Mouse (Mus musculus) mature B cell (primary cell): ENCODE measurements around the gene Tex26.

Source experiments
- in situ Hi-C: fragments of 300-500 bp; cut with MboI; formaldehyde crosslinking; loops from 2 replicates; pipeline ENCODE4 v1.14.3; 2019

Gene Tex26

DNA sequence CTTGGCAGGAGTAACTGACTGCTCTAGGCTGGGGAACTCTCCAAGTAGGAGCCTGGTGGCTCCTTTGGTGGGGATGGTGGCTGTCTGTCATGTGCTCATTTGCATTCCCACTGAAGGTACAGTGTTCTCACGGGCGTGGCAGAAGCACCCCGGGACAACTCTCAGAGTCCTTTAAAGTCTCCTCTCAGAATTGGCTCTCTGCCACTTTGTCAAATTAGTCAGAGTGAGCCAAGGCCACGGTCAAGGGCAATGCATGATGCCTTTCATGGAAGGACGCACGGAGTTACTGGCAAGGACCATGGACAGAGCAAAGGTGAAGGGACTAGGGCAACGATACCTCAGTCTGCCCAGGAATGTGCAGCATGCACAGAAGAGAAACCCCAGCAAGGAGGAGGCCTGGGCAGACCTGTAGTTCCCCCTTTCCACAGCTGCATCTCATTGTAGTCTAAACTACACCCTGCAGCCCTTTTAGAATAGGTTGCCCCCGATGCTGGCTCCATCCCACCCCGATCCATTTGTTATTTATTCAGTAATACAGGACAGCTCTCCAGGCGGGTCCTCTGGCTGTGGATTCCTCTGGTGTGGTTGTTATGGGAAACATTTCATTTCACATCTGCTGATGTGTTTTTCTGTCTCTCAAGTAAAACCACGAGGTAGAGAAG is 49.0 kb downstream of the Tex26 start:
- in situ Hi-C loops = no loop called here

DNA sequence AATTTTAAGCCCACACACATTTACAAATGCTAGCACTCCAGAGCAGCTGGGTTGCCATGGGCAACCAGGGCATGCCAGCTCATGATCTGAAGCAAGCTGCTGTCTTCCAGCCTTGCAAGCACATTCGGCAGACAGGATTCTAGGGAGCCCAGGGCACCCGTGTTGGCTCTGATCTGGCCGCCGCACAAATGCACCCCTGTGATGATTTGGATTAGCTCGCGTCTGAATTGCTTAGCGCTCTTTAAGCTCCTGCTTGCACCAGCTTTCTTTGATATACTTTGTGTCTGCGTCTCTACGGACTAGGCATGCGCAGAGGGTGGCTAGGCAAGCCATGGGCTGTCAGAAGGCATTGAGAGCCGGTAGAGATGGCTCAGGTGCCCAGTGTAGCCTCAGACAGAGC is 49.7 kb downstream of the Tex26 start:
- in situ Hi-C loops = no loop called here

DNA sequence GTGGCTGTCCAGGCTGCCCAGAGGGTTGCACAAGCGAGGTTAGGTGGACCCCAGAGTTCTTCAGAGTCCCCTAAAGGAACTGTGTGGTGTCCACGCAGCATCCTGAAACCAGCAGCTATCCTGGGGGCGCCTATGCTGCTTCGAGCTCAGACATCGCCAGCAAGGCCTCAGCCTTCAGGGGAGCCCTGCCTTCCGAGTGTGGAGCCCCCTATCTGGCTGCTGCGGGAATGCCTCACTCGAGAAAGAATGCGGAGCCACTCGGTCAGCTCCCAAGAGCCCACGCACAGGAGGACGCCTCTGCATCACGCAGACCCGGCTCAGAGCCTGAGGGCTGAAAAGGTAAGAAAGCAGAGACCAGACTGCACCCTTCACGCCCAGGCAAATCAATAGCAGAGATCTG is 50.8 kb downstream of the Tex26 start:
- in situ Hi-C loops = no loop called here

DNA sequence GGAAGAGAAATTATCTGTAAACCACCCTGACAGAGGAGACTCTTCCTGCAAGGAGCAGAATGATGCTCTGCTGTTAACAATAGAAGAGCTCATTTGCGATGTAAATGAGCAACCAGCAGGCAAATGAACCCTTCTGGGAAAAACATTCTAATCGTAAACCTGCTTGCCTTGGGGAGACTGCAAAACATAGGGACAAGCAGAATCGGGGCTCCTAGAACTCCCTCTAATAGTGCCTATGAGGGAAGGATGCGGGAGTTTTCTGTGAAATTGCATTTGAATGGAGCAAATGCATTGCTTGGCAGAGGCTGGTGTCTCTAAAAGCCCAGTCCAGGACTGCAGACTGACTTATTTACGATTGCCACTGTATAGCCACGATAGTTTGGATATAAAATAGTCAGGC is 56.2 kb downstream of the Tex26 start:
- in situ Hi-C loops = no loop called here

DNA sequence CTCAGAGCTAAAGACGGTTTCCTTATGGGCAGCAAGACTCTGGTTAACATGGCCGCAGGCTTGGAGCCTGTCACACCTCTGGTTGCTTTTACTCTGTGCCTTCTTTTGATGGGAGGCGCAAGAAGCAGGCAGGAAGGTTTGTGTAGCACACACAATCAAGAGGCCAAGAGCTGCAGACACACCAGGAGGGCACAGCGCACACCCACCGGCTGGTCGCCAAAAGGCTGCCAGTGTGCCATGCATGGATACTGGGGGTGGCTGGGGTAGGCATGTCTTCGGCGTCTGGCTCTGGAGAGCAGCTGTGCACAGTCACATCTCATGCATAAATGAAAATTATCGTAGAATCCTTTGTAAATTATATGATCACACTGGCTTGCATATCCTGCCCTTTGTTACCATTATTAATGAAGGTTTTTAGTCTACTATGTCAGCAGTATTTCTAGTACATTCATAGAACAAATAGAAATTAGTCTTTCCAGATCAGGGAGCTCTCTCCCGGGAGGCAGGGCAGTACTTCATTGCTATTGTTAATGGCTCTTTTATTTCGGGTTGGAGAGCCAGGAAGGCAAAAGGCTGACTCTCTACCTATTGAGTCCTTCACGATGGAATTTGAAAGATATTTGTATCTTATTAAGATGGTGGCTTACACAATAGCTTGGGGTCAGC is 57.1 kb downstream of the Tex26 start:
- in situ Hi-C loops = no loop called here

DNA sequence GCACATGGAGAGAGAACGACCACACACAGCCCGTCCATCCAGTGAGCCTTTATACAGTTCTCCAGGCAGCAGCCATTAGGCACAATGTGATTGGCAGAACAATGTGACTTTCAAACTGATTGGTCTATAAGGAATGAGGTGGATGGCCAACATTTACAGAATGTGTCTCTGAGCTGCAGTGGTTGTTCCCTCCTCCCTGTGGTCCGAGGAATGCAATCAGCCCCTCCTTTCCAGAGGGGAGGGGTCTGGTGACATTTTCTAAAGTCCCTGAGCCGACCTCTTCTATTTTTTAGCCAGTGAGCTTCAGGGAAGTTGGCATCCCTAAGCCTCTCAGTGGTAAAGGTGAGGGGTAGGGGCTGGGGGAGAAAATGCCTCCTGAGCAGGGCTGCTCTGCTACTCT is 60.5 kb downstream of the Tex26 start:
- in situ Hi-C loops = no loop called here

DNA sequence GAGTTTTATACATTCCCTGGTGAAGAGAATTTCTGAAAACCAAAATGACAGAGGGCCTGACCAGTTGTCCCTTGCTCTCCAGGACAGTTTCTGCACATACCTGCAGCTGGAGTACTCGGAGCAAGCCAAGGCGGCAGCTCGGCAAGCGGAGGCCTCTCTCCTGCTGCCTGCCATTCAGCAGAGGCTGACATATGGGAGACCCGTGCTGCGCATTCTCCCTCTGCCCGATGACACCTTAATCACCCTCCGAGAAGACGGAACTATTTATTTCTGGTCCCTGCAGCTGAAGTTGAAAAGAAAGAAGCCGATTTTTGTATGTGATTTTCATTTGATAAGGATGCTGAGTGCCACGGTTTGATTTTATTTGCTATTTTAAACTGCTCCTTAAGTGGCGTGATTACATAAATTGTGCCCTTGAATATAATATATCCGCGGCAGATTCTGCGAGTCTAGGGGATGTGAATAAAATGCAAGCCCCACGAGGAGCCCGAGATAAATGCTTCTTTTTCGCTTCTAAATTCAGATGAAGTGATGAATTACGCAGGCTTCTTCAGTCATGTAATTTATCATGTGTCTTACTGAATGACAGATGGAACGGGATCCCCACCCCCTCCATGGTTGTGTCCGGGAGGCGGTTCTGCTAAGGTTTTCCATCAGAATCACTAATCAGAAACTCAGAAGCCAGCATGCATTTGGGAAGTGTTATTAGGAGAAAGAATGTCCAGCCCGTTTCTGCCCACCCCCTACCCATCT is 64.1 kb downstream of the Tex26 start:
- in situ Hi-C loops = no loop called here

DNA sequence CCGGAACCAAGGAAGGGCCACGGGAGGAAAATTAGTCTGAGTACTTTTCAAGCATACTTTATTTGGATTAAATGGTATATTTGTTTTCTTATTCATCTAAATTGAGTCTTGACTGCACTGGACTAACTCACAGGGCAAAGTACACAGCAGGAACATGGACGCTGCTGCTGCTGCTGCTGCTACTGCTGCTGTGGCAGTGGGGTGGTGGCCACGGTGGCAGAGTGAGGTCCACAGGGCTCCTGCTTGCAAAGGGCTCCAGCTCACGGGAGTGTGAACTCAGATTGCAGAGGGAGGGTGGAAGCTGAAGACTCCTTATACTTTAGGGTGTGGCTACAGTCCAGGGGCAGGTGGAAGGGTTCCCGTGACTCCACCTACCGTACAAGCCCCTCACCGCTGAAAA is 65.5 kb downstream of the Tex26 start:
- in situ Hi-C loops = no loop called here

DNA sequence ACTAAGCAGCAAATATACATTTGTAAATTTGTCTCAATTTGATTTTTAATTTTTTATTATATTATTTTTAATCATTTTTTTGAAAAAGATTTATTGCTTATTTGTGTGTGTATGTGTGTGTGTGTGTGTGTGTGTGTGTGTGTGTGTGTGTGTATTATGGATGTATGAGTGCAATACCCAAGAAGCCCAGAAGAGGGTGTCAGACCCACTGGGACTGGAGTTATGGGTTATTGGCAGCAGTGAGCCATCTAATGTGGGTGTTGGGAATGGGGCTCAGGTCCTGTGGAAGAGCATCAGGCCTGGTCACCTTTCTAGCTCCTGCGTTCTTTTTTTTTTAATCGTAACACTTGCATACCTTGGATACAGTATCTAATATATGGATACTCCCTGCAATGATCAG is 66.6 kb downstream of the Tex26 start:
- in situ Hi-C loops = no loop called here

DNA sequence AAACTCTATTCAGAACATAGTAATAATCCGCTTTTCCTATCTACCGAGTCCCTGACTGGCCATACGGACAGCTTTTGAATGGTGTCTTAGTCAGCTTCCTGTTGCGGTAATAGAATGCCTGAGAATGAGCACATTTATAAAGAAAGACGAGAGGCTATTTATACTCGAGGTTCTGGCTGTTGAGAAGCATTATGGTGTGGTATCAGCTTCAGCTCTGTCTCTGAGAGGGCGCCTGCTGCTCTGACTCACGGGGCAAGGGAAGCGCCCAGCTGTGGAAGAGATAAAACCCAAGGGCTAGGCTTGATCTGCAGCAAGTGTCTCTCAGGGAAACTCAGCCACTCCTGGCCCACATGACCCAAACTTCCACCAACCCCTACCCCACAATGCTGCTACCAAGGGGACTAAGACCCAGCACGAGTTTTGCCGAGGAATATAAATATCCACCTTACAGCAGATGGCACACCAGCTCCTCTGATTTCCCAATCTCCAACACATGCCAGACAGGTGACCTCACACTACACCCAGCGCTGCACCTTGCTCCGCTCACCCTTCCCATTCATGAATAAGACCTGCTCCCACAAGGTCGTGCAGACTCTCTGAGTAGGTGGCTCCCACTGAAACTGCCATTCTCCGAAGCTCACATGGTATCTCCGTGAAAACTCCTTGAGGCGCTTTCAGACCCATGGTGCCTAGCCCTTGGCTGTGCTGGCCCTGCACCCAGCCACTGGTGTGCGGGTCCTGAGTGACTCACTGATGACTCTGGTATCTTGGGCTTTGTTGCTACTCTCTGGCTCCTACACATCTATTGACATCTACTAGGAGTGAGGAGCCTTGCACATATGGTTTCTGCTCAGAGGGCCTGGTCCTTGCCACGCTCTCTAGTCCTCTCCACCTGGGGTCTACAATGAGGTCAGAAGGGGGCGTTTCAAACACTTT is 68.9 kb downstream of the Tex26 start:
- in situ Hi-C loops = no loop called here

DNA sequence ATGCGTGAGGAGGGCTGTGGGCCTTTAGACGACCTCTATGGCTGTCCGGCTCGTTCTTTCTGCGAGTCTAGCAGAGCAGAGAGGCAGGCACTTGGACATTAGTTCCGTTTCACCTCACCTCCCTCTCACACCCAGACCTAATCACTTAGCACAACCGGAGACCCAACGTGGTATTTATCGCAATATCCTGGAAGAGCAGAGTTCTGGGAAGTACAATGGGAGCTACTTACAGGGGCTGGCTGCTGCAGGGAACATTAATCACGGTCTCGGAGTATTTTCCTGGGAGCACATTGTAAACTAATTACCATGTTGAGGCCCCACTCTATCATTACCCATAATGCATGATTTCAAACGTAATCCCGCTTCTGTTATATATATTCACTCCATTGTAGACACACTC is 70.9 kb downstream of the Tex26 start:
- in situ Hi-C loops = no loop called here

DNA sequence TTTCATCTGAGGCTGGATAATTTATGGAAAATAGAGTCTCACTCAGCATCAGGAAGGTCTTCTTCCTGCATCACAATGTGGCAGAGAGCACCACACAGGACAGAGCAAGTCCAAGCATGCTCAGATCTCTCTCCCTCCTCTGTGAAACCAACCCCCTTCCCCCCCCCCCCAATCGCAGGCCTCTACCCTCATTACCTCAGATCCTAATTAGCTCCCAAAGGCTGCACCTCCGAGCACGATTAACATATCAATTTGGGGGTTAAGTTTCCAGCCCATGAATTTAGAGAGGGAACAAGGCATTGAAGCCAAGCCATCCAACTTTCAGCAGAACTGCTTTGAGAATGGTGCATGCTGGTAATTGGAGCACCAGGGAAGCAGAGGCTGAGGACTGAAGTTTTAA is 73.2 kb downstream of the Tex26 start:
- in situ Hi-C loops = no loop called here

DNA sequence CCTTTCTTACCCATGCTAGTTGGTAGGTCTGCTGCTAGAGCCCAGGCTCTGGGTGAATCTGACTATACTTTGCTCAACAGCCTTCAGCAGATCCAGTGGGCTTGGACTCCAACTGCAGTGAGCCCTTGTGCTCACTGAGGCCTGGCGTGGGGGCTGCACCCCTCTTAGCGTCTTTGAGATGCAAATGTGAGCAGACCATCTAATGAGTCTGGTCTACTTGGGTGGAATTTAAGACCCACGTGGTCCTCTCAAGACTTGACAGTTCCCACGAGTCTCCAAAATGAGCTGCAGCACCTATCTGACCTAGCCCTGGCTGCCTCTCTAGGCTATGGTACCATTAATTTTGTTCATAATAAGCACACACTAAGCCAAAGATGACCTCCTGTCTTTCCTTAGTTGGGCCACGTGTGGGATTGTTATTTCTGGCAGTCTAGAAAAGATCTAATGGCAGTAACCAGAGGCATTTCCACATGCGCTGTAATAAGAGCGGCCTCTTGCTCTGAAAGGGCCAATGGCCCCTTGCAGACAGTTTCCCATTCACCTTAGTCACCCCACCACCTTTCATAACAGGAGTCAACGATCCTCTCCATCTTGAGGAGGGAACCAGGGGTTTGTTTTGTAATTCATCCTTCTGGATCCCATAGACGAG is 74.1 kb downstream of the Tex26 start:
- in situ Hi-C loops = no loop called here

DNA sequence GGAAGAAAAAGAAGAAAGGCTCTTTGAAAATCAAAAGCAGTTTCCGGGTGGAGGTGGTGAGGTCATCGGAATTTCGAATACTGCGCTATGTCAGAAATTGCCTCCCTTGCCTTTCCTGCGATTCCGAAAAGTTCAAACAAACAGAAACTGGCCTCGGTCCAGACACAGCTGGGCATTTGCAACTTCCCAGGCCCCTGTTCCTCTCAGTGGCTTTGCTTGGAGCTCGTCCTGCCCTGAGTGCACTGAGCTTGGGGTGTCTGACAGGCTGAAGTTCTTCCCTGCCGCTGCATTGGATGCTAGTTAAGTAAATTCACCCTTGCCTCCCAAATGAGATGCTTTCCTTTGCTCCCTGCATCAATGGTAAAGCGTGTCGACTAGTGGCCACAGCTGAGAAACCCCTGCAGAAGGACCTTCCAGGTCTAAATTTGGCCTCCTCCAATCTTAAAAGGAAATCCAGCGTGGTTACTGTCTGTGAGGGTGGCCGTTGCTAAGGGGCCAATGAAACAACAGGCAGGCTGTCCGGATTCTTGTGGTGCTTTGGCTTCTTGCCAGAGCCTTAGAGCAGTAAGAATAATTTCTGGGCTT is 74.7 kb downstream of the Tex26 start:
- in situ Hi-C loops = no loop called here

DNA sequence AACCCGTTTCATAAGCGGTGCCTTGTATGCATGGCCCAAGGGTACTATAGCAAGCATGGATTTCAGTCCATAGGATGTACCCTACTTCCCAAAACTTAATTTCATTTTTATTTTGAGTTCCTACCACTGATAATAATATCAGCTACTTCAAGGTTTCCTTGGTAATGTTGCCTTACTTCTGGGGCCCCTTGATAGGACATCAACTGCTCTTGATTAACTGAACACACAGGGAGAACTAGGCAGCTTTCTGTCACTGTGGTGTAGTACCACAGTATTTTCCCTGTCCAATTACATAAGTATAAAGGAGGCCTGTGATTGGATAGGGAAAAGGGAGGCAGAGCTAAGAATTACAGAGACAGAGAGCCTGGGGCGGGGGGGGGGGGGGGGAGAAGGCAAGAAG is 75.4 kb downstream of the Tex26 start:
- in situ Hi-C loops = no loop called here

DNA sequence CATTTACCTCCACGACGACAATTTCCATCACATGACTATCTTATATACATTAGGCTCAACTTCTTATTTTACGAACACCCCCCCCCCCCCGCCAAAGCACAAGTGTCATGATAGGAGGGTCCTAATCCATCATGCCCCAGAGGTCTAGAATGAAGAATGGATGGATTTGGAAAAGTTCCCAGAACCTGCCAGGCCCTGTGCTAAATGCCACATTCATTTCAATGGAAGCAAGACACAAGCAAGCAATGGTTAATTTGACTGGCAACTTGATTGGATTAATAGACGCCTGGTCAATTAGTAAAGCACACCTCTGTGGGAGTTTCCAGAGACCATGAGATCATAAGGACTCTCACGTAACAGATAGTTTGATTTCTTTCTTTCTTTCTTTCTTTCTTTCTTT is 77.7 kb downstream of the Tex26 start:
- in situ Hi-C loops = no loop called here
